Mouse (Mus musculus) urinary bladder, adult 18-20 months (tissue): ENCODE data around the gene Treml1.
"Not testable (repeated sequence)": the region's sequence is repeated elsewhere in the genome, so short reads cannot be mapped to it uniquely, and the experiment has no call there.

Experiments used
- DNase-seq, 2 experiments: peaks; one replicate each; pipeline ENCODE4 v3.0.0; 2022; ENCODE audit warnings: low spot score in 2 of 2, mixed read lengths in 2 of 2

The Treml1 gene

GRCm38 (mm10) chr17:48359616-48360015 lies at the start of gene Treml1:
Treml1 (plus strand) TSS chr17:48359916.
- DNase-seq = no peak

GRCm38 (mm10) chr17:48312124-48312523 lies 47.6 kb upstream of the Treml1 start:
- DNase-seq = no peak

GRCm38 (mm10) chr17:48315905-48316579 lies 43.7 kb upstream of the Treml1 start, which contains the start of gene B430306N03Rik:
B430306N03Rik (plus strand) TSS chr17:48316141.
- not testable (repeated sequence) for DNase-seq

DNA sequence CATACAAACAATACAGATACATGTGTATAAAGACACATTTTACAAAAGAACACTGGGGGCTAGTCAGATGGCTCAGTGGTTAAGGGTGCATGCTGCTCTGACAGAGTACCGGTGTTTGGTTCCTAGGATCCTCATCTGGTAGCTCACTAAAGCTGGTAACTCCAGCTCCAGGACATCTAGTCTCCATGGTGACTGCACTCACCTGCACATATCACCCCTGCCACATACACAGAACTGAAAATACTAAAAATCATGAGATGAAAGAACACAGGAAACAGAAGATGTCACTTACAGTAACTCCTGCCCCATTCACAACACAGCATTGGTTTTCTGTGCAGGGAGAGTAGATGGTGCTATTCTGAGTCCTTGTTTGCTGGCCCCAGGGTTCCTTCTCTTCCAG lies 41.0 kb upstream of the Treml1 start:
- DNase-seq = no peak

DNA sequence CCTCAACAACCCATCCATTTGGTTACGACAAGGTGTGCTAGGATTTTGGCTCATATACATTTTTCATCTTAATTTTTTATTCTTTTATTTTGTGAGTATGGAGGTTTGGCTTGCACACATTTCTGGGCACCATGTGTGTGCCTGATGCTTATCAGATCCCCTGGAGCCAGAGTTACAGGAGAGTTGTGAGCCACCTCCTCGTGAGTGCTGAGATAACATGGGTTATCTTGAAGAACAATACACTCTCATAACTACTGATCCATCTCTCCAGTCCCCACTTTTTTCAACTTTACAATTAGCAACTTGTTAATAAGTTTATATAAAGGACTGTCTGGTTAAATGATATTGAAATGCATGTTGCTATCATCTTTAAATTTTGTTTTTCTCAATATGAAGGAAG lies 38.4 kb upstream of the Treml1 start:
- no peak for DNase-seq

- DNase-seq = no peak
These were observed 36.5 kb upstream of the Treml1 start for GRCm38 (mm10) chr17:48323236-48323635.

- DNase-seq = no peak
These were observed 35.5 kb upstream of the Treml1 start for GRCm38 (mm10) chr17:48324258-48324657.

DNA sequence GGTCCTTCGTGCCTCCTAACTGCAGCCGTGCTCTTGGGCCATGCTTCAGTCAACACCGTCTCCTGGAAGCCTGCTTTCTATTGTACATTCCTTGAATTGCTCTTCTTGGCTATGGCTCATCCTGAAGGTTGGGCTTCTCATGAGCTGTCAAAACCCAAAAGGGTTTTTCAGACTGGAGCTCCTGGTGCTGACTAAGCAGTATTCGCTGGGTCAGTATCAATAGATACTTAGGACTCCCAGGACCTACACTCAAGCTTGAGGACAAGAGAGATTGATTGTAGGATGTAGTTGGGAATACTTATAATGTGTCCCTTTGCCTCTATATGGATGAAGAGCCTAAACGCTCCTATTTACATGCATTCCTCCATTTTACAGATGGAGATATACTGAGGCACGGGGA lies 34.6 kb upstream of the Treml1 start:
- DNase-seq = no peak

DNA sequence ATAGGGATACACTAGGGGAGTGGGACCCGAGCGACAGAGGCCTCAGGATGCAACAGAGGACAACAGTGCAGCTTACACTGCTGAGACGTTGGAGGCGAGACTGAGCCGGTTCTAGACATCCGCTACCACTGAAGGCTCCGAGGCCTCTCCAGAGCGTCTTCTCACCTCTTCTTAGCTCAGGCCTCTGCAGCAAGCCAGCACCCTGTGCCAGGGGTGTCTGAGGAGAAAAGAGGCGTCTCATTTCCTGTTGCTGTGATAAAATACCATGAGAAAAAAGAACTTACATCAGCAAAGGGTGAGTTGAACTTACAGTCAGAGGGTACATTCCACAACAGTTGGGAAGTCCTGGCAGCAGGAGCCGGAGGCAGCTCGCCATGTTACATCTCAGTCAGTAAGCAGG lies 34.1 kb upstream of the Treml1 start:
- no peak for DNase-seq

GRCm38 (mm10) chr17:48326656-48327055 lies 33.1 kb upstream of the Treml1 start:
- no peak for DNase-seq

- DNase-seq = no peak
These were observed 27.2 kb upstream of the Treml1 start for GRCm38 (mm10) chr17:48332524-48332923.

DNA sequence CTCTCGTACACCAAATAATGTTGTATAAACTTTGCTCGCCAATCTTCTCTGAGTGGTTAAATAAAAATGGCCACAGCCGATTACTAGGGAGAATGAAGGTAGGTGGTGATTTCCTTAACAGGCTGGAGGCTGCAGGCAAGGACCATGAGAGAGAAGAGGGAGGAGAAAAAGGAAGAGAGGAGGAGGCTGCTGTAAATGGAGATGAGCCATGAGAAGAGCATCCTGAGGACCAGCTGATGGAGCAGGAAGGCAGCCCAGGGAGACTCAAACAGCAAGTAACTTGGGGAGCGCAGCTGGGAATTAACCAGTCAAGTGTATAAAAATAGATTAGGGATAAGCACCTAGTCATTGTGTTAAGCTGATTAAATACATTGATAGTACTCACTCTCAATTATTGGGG lies 25.5 kb upstream of the Treml1 start:
- no peak for DNase-seq

GRCm38 (mm10) chr17:48336857-48337256 lies 22.9 kb upstream of the Treml1 start:
- DNase-seq = peak; percentile 61 to 62

- DNase-seq = no peak
These were observed 19.4 kb upstream of the Treml1 start for GRCm38 (mm10) chr17:48340267-48340666.

DNA sequence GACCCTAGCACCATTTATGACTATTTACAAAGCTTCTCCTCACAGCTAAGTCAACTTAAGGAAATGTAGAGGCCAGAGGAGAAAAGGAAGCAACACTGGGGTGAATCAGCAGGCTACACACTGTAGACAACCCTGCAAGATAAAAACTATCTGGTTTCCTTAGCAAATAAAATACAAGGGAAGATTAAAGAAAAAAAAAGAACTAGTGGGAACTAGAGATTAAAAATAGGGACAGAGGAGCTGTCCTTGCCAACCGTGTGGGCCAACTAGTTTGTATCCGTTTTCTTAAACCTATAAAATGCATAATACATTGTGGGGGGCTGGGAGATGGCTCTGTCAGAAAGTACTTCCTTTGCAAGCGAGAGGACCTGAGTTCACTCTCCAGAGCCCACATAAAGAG lies 17.8 kb upstream of the Treml1 start:
- DNase-seq = no peak

DNA sequence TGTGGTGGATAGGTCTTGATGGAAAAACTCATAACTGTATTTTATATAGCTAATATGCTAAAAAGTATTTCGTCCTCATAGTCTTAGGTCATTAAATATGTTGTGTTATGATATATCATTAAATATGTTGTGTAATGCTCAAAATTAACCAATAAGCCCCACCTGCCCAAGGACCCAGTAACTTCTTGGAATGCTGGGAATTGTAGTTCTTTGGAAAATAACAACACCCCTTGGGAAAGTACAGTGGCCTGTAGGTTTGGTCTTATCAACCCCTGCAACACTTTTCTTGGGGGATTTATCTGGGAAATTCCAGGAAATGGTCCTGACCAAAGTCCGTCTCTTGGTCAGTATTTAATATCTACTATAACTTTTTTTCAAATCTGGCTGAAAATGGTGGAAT lies 16.7 kb upstream of the Treml1 start:
- DNase-seq = no peak

DNA sequence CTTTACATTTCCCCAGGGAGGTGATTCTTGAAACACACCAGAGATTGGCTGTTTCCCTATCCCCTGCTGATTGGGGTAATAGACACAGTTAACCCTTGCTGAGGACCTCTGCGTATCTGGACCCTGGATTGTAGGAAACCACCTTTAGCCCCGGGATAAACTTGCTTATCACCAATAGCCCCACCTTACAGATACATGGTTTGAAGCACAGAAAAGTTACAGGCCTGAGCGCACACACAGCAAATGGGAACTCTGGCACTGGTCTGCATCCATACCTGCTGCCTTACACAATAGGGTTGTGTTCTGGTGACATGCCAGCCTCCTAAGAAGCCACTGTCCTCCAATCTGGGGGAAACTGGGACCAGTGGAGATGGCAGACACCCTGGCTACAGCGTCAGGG lies 13.9 kb upstream of the Treml1 start:
- no peak for DNase-seq

DNA sequence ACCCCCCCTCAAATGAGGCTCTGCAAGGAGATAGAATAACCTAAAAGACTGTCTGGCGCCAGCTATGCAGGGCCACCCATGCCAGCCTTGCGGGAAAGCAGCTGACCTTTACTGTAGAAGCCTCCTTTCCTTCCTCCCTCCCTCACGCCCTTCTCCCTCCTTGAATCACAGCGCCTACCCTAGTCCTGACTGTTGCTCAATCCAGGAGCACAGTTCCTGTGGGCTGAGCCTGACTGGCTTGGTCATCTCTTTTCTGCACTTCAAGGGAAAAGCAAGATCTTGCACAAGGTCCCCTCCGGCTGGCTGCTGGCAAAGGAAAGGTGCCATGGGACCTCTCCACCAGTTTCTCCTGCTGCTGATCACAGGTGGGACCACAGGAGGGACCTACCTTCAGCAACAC lies 13.5 kb upstream of the Treml1 start, which contains the start of gene Trem2:
Gene Trem2, plus strand, starts transcription at position 171 of the 400 bp plus-strand sequence.
- no peak for DNase-seq

- DNase-seq = no peak
These were observed 12.9 kb upstream of the Treml1 start for GRCm38 (mm10) chr17:48346834-48347233.

DNA sequence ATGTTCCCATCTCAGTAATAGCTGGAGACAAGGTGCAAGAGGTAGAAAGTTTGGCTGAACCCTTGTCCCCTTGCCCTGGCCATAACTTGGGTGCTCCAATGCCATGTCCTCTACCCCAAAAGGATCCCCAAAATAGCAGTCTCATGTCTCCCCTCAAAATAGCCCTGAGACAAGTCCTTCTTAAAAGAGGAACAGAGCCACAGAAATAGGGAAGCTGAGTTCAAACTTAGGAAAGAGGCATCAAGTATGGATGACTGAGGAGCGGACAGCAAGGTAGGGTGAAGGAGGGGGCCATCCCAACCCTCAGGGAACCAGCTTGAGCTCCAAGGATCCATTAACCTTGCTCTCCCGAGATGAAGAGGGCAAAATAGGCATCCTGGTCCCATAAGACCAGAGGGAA lies 12.4 kb upstream of the Treml1 start:
- no peak for DNase-seq

DNA sequence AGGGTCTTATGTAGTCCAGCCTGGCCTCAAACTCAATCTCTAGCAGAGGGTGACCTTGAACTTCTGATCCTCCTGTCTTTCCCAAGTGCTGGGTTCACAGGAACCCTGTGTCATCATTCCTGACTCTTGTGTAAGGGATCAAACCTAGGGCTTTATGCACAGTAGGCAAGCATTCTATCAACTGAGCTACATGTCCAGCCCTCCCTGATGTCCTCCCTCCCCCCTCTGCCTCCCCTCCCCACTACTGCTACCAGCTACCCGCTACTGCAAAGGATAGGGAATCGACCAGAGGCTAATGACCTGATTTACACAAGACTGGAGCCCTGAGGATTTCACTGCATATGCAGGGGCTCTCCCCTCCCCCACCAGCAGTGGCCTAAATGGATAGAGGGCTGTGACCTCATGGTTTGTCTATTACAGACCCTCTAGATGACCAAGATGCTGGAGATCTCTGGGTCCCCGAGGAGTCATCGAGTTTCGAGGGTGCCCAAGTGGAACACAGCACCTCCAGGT lies 9.0 kb upstream of the Treml1 start:
- no peak for DNase-seq

DNA sequence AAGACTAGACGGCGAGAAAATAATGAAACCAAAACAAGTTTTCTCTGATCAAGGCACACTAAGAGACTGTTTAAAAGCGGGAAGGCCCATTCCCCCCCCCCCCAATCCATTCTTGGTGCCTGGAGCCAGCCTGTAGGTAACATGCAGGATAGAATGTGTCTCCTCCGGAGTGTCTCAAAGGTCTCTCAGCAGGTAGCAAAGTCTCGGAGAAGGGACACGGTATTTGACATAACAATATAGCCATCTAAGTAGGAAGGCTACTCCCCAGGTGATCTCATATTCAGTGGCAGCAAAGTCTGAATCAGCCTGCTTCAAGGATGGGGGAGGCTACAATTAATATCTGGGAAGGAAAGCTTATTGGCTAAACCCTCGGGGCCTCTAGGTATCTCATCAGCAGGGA lies 6.7 kb upstream of the Treml1 start:
- DNase-seq = not testable (repeated sequence)

DNA sequence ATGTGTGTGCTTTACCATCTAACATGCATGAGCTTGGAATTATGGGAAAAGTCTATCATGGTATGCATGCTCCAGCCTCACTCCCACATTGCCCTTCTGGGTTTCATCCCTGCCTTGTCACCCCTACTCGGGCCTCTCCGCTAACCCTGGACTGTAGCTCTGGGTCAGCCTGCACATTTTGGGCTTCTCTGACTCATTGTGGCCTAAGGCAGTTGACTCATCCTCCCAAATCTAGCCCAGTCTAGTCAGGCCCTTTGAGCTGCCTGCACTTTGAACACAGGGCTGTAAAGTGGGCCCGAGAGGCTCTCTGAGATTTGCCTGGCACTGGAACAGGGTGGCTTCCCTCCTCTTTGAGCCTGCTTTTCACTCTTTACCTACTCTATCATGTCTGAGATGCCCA lies 3.9 kb upstream of the Treml1 start:
- no peak for DNase-seq

- no peak for DNase-seq
These were observed 1.8 kb upstream of the Treml1 start for GRCm38 (mm10) chr17:48357892-48358291.
